Mouse (Mus musculus) cerebellum, adult 9-11 months (tissue): Measurements from ENCODE around the gene Efcab12.

Source experiments
- DNase-seq: peaks from one replicate; pipeline ENCODE4 v3.0.0; 2022

Efcab12 gene

DNA sequence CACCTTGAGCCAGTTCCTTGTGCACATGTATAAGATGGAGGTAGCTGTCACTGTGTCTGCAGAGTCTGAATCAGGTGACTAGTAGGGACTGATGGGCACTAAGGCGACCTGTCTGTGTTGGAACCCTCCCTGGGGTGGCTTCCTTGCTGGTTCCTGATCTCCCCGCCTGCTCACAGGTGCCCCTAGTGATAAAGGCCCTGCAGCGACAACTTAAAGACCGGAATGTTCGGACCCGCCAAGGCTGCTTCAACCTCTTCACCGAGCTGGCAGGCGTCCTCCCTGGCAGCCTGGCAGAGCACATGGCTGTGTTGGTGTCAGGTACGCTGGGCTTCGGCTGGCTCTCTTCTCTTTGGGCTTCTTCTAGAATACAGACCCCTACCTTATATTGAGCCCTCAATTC is 47.2 kb downstream of the Efcab12 start:
- peak; percentile 51 for DNase-seq

DNA sequence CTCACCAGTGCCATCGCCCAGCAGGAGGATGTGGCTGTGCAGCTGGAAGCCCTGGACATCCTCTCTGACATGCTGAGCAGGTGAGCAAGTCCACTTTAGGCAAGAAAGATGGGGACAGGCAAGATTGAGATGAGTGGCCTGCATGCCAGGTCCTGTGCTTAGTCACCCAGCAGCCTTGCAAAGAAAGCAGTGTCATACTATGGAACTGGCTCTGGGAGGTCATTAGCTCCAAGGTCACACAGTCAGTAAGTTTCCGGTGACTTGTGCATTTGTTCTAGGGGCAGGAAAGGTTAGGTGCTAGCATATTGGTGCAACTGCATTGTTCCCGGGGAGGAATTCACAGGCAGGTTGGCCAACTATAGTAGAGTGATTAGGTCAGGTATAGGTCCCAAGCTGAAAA is 55.4 kb downstream of the Efcab12 start:
- DNase-seq: no peak

DNA sequence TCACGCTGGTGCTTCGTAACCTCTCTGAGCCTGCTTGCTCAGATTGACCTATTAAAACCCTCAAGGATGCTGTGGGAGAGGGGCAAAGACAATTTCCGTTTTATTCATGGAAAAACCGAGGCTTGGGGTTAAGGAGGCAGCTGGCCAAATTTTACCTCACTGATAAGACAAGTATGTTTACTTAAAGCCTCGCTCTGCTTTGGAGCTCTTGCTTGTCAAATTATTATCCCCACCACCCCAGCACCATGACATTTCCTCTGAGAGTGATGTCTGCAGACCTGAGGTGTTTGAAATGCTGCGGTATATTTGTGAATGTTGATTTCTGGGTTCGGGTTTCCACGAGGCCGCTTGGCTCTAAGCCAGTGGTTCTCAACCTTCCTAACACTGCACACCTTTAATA is 61.8 kb downstream of the Efcab12 start:
- no peak for DNase-seq

DNA sequence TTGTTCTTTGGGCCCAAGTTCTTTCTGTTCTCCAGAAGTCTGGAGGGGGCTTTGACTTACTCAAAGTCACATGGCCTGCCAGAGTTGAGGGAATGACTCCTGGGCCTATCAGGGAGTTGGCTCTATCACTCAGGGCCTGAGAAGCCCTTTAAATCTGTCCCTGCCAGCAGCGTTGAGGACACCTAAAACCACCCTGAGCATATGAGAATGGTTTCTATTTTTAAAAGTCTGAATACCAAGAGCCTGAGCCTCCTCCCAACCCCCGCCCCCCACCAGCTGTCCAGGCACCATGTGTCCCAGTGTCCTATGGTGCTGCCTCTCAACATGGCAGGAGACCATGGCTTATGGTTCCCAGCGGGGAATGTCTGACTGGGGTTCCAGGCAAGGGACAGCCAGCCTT is 62.4 kb downstream of the Efcab12 start:
- DNase-seq: peak; percentile 83

DNA sequence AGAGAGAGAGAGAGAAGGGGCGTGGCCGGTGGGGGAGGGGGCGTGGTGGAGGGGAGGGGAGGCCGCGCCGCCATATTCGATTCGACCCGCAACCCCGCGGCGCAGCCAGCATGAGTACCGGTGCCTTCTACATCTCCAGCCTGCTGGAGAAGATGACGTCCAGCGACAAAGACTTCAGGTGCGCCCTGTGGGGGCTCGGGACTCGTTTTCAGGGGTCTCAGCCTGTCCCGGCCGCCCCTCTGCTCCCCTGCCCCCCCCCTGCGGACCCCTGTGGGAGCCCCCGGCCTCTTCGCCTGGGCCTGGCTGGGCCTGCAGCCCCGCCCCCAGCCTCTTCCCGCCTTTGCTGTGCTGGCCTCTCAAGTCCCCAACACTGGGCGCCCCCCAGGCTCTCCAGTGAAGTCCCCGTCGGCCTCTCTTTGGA is 63.7 kb downstream of the Efcab12 start, which contains the start of gene Cand2:
TSS of gene Cand2 (plus strand) at position 38 of the 421 bp plus-strand sequence.
- peak; percentile 58 for DNase-seq

DNA sequence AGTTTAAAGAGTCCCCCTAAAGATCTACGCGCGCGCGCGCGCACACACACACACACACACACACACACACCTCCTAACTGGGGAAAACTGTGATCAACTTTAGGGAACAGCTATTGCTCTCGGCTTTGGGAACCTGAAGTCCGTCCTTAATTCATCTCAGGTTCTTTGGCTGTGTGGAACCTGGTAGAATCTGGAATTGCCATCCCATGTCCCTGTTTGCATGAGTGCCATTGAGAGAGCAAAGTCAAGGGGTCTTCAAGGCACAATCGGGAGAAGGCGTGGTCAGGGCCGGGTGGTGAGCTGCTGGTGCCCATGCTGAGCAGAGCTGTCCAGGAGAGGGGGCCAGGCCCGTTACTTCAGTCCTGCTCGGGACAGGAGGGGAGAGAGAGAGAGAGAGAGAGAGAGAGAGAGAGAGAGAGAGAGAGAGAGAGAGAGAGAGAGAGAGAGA is 64.2 kb downstream of the Efcab12 start:
- DNase-seq: no peak

DNA sequence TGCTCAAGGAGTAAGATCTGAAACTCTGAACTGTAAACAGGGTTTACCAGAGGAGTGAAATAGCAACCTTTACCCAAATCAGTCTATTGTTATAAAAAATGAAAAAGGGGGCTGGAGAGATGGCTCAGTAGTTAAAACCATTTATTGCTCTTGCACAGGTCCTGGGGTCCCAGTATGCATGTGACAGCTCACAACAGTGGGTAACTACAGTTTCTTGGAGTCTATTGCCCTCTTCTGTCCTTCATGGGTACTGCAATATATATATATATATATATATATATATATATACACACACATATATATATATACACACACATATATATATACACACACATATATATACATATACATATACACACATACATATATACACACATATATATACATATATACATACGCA is 65.6 kb downstream of the Efcab12 start:
- DNase-seq: no peak

DNA sequence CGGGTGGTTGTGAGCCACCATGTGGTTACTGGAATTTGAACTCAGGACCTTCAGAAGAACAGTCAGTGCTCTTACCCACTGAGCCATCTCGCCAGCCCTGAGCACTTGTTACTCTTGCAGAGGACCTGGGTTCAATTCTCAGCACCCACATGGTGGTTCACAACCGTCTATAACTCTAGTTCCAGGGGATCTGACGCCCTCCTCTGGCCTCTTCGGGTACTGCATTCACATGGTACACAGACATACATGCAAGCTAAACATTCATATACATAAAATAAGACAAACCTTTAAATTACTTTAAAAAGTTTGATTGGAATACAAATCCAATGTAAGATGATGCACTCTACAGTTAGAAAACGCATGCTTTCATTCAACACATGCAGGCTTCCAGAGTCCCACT is 66.0 kb downstream of the Efcab12 start:
- DNase-seq: no peak

DNA sequence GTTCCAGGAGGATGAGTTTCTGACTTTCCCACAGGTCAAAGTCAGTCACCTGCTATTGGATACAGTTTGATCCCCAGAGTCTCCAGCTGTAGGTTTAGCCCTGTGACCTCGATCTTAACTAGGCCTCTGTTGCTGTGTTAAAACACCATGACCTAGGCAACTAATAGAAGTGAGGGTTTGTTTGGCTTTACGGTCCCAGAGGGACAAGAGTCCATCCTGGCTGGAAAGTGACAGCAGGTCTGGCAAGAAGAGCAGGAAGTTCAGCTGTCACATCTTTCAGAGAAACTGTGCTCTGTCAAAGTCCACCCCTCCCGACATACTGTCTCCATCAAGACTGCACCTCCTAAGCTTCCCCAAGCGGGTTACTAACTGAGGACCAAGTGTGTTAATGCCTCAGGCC is 67.4 kb downstream of the Efcab12 start:
- no peak for DNase-seq

DNA sequence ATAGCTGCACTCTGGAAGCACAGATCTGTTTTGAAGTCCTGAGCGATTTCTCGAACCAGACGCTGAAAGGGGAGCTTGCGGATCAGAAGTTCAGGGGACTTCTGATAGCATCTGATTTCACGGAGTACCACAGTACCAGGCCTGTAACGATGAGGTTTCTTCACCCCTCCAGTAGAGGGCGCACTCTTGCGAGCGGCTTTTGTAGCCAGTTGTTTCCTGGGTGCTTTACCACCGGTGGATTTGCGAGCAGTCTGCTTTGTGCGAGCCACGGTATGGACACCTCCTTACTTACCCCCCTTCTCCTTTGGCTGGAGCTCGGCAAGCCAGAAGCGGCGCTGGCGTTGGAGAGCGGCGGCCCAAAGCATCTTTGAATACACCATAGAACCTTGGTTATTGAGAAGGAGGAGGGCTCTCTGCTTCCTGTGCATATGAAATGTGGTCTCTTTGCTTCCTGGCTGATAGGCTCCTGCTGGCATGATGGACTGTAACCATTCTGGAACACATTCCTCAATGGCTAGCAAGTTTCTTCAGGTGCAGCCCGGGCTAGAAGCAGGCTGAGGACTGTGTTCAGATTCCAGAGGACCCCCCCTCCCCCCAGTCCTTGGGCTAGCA is 68.0 kb downstream of the Efcab12 start:
- DNase-seq: no peak

DNA sequence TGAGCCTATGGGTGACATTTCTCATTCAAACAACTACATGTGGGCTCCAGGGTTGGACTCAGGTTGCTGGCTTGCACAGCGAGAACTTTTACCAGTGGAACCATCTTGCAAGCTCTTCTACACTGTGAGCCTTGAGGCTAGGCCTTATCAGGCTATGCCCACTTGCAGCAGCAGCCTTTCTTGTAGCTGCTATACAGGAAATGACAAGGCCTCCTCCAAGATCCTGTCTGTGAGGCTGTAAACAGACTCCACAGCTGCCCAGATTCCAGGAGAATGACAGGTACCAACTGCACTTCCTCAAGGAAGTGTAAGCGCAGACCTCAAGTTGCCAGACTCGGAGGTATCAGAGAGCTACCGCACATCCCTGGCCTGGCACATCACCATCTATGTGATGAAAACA is 70.0 kb downstream of the Efcab12 start:
- no peak for DNase-seq

DNA sequence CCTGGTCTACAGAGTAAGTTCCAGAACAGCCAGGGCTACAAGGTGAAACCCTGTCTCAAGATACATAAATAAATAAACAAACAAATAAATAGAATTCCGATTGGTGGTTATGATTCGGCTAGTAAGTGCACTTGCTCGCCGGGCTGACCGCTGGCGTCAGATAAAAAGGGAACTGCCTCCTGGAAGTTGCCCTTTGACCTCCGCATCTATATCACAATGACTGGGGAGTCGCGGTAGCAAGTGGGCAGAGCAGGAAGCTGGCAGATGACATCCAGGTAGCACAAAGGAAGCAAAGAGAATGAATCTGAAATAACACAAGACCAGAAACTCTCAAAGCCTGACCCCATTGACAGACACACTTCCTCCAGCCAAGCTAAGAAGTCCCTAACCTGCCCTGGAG is 70.9 kb downstream of the Efcab12 start:
- DNase-seq: no peak

DNA sequence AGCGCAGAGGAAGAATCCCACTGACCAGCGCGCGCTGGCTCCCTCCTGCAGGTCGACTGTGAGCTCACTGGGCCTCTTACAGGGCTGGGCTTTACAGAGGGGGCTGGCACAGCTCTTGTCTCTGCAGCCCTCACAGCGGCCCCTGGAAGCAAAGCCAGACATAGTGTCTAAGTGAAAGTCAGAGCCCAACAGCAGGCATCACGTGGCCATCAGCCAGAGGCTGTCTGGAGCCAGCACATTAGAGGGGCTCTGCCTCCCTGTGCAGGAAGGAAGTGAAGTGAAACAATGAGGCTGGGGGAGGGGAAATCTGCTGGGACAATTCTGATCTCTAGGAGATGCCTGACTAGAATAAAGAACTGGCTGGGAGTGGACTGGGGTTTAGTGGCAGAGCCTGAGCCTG is 74.0 kb downstream of the Efcab12 start:
- DNase-seq: no peak

DNA sequence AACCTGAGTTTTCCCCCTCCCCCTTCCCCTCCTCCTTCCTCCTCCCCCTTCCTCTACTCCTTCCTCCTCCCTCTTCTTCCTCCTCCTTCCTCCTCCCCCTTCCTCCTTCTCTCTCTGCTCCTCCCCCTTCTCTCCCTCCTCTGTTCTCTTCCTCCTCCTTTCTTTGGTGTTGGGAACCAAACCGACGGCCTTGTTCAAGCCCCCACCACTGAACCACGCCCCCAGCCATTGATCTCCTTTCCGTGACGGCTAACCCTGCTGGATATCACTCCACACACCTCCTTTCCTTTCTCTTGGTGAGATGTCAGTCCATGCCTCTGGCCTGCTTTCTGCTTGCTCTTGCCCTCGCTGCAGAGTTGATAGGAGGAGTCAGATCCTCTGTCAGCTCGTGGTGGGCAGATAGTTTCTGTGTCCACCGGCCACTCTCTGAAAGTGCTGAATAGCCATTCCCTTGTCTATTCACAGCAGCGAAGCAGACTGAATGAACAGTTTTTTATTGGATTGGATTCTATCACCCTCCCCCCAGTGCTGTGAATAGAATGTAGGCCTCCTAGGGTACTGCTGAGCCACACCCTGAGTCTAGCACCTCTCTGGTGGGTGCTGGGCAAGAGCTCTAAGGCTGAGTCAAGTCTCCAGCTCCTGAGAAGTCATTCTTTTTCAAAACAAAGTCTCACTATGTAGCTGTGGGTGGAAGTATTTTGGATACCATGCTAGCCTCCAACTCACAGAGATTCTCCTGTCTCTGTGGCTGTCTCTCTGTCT is 76.0 kb downstream of the Efcab12 start, which contains the start of gene Tmem40:
TSS of gene Tmem40 (minus strand) at position 416 of the 762 bp plus-strand sequence.
- DNase-seq: no peak

DNA sequence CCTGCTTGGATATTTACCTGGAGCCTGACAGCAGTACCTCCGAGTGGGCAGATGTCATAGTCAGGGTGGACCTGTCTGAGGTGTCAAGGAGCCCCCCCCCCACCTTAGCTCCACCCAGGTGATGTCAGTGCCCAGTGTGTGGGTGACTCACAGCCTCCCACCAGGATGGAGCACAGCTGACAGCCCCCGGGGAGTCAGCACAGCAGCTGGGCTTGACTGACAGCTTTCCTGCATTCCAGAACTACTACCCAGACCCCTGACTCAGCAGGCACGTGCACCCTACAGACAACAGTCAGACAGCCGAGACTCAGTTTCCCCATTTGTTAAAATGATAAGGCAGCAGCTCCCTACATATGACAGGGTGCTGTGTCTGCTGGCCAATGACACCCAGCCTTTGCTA is 77.2 kb downstream of the Efcab12 start:
- no peak for DNase-seq
